Mouse (Mus musculus) gastrocnemius, adult 2 months (tissue): ENCODE results near the gene Tnfsf8. TPM values are rescaled to one million over a fixed set of nuclear protein-coding genes. Genes with fewer than 3 reads are reported as not detected.

ENCODE experiments used
- DNase-seq: peaks from one replicate; pipeline ENCODE4 v3.0.0; 2022
- H3K27ac ChIP-seq: fragments of 200-600 bp; 2 replicates; pipeline ENCODE4 v1.8.1; 2022; ENCODE audit warnings: mild to moderate bottlenecking
- H3K4me3 ChIP-seq: fragments of 200-600 bp; 2 replicates; pipeline ENCODE4 v1.8.1; 2022; ENCODE audit warnings: mild to moderate bottlenecking, moderate library complexity
- CTCF ChIP-seq: fragments of 200-600 bp; IDR thresholded peaks from 2 replicates; pipeline ENCODE4 v1.8.1; 2022; ENCODE audit warnings: antibody characterized with exemption, mild to moderate bottlenecking, moderate library complexity
- intact Hi-C: fragments of 180-260 bp; cut with DNase I; formaldehyde crosslinking; loops from one replicate; pipeline ENCODE4 v1.15.1; 2025
- total RNA-seq, 2 experiments: library from RNA; stranded (reverse); gene quantifications; 2 replicates each; pipeline ENCODE4 v1.2.3; 2021

The Tnfsf8 gene
- total RNA-seq, 2 experiments from 2014 or later: not detected

DNA sequence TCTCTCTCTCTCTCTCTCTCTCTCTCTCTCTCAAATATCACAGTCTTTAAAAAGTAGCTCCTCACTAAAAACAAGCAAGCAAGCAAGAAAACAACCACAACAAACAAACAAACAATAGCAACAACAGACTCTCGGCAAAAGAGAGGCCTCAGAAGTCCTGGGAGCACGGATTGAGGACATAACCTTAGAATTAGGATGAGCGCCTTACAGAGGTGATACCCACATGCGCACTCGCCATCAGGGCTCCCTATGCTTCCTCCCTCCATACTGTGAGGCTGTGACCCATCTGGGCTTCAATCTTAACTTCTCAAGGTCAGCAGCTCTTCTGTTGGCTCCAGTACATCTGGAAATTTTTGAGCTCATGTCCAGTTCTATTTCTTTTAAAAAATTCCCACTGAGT lies 911 bp downstream of the Tnfsf8 start:
- H3K27ac ChIP-seq: no peak overlapping the region
- TF ChIP-seq CTCF: no peak
- DNase-seq: no peak
- H3K4me3 ChIP-seq: no peak overlapping the region
- intact Hi-C loops: no loop called here

- no peak for DNase-seq
- no peak overlapping the region for H3K4me3 ChIP-seq
- no peak for TF ChIP-seq CTCF
- intact Hi-C loops: no loop called here
- no peak overlapping the region for H3K27ac ChIP-seq
Observed at GRCm38 (mm10) chr4:63859785-63860203, 1.4 kb downstream of the Tnfsf8 start.

DNA sequence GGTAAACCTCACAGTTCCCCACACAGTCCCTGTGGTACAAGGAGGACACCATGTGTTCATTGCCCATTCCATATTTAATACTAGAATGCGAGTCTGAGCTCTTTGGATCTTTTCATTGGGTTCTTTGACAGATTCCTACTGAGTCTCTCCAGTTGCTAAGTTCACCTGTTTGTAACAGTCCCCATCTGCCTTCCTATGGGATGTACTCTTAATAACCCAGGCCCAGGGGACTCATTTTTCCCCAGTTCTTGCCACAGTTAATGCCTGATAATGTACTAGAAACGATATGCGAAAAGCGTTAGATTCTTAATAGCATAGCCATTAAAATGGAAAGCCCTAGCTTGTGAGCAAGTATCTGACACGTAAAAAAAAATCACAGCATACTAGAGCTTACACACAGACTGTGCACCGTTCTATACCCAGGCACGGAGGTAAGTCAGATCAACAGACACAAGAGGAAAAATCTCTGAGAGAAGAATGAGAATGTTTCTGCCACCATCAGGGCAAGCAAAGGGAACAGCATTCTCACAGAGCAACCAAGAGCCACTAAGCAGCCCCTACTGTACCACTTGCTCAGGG lies 2.4 kb downstream of the Tnfsf8 start:
- no peak for DNase-seq
- Histone ChIP-seq H3K27ac (no peak overlapping the region), H3K4me3 (no peak overlapping the region)
- no peak for TF ChIP-seq CTCF
- intact Hi-C loops: no loop called here

DNA sequence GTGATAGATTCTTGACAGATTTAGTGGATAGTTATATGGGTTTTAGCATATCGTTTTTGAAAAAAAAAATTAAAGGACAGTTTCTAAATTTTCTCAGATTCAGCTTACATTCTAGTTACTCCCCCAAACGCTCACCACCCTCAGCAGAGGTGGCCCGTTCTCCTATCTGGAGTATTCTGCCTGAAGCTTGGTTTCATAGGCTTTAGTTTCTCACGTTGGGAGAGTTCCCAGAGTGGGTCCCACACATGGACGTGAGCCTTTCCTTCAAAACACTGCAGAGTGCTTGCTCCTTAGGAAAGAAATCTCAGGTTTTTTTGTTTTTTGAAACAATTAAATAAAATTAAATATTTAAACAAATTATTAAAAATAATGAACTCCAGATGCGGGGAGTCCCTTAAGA lies 4.4 kb downstream of the Tnfsf8 start:
- TF ChIP-seq CTCF: no peak
- Histone ChIP-seq H3K27ac (no peak overlapping the region), H3K4me3 (no peak overlapping the region)
- no peak for DNase-seq
- intact Hi-C loops: no loop called here

DNA sequence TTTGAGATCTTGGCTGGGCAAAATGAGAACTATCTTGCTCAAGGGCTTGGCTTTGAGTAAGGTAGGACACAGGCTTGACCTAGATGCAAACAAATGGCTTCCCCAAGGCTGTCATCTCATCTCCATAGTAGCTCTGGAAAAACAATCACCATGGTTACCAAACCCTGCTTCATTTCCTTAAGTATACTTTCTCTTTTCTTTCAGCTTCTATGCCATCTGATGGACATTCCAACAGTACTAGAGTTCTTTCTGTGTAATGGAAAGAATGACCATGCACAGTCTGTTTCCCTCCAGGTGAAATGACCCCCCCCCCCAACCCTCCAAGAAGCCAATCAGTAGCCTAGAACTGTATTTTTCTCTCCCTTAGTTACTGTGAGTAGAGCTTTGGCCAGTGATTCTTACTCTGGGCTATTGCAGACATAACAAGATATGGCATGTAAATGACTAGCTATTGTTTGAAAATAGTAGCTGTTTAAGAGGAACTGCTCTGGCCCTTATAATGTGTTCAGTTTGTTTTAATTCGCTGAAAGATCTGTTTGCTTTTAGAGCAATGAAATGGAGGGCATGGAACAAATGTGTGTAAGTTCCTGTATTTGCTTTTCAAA lies 7.3 kb downstream of the Tnfsf8 start:
- Histone ChIP-seq H3K27ac (no peak overlapping the region), H3K4me3 (no peak overlapping the region)
- intact Hi-C loops: no loop called here
- no peak for TF ChIP-seq CTCF
- no peak for DNase-seq

DNA sequence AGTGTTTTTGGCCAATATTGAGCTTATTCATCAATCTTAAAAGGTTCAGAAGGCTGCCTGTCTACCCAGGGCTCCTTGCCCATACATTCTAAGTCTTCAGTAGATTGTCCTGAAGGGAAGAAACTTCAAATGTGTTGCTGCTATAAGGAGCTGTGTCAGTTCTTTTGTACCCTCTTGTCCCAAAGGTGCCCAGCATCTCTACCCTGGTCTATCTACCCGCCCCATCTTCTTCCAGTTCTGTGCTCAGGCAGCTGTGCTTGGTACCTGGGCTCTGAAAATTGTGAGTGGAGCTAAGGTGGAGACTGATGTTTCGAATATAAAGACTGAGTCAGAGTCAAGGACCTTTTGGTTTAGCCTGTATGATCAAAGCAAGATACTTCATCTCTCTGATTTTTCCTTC lies 11.1 kb downstream of the Tnfsf8 start:
- Histone ChIP-seq H3K4me3 (no peak overlapping the region), H3K27ac (no peak overlapping the region)
- intact Hi-C loops: no loop called here
- no peak for DNase-seq
- no peak for TF ChIP-seq CTCF

DNA sequence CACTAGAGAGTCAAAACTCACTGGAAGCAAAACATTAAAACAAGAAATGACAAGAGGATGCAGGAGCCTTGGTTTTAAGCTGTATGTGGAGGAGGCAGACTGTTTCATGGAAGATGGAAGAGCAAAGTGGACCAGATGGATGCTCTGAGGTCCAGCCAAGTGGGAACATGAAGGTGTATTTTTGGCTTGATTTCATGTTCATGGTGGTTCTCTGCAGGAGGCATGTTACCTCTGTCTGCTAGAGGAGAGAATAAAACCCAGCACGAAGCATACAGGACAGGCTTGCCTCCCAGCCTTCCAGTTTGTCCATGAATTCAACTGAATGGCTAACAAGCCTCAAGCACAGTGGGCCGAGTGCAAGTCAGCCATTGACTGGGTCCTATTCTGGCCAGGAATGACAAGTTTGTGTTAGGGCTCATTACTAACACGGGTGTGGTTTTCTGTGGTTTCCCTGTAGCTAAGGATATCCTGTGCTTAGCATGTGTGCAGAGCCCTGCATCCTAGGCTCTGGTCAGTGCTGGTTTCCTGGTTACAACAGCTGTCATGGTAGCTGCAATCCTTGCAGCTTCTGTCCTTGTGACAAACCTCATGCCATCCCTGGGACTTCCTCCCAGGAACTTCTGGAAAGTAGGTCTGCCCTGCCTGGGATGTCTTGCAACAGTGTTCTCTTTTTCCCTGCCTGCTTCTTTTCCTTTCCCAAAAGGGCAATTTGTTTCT lies 14.1 kb downstream of the Tnfsf8 start:
- Histone ChIP-seq H3K4me3 (no peak overlapping the region), H3K27ac (no peak overlapping the region)
- no peak for TF ChIP-seq CTCF
- no peak for DNase-seq
- intact Hi-C loops: loop anchor here (10.0 kb wide), 1 partner anchor 222 kb away; the partner anchor contains the start of gene Tex48

DNA sequence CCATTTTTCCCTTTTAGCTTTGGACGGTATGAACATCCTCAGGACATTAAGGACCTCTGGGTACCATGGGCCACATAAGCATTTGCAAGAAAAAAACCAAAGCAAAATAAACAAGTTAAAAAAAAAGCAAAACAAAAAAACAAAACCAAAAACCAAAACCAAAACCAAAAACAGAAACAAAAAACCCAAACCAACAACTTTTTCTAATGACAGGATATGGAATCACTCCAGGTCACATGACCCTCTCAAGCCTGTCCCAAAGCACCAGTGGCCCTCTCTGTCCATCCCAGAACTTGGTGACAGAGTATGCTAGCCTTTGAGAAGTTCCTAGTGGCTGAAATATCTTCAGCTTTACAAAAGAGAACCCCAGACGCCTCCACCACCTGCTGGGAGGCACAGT lies 15.4 kb downstream of the Tnfsf8 start:
- intact Hi-C loops: loop anchor here (2.0 to 10.0 kb wide), 2 partner anchors 221 to 429 kb away; partner anchors contain the start of gene Tex48
- DNase-seq: no peak
- Histone ChIP-seq H3K4me3 (no peak overlapping the region), H3K27ac (no peak overlapping the region)
- TF ChIP-seq CTCF: no peak

GRCm38 (mm10) chr4:63843924-63844323 lies 17.2 kb downstream of the Tnfsf8 start:
- Histone ChIP-seq H3K4me3 (no peak overlapping the region), H3K27ac (no peak overlapping the region)
- peak; percentile 22 for DNase-seq
- intact Hi-C loops: loop anchor here (2.0 to 10.0 kb wide), 4 partner anchors 157 to 427 kb away; partner anchors contain the start of gene Tex48
- TF ChIP-seq CTCF: peak; percentile 74

DNA sequence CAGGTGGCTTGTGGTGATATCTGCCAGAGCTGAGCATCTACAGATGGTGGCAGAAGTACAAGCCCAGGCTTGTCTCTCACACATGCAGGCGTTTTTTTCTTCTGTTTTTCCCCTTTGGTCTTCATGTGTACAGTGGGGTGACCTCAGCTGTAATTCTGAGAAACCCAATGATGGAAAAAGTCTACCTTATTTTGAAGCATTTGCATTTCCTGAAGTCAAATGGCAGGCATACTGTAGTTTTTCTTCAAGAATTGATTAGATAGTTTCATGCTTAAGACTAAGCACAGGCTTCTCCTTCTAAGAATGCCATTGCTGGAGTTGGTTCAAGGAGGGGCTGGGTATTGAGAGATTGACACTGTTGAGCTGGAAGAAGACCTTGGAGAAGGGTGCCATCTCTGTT lies 18.9 kb downstream of the Tnfsf8 start:
- Histone ChIP-seq H3K4me3 (no peak overlapping the region), H3K27ac (no peak overlapping the region)
- intact Hi-C loops: loop anchor here (5.0 to 10.0 kb wide), 3 partner anchors 155 to 335 kb away; partner anchors contain the start of gene Tex48
- no peak for TF ChIP-seq CTCF
- DNase-seq: no peak

DNA sequence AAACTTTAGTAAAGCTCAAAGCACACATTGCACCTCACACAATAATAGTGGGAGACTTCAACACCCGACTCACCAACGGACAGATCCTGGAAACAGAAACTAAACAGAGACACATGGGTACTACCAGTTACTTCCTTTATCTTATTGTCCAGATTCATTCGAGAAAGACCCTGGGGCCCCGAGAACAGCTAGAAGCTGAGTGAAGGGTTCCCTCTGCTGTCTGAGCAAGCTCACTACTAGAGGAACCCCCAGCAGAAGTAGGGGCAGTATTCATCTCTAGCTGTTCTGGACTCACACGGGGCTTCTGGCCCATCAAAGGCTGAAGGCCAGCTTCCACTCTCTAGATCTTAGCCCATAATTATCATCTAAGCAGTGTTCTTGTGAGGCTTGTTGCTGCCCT lies 20.7 kb downstream of the Tnfsf8 start:
- DNase-seq: no peak
- Histone ChIP-seq H3K4me3 (no peak overlapping the region), H3K27ac (no peak overlapping the region)
- TF ChIP-seq CTCF: peak; percentile 45
- intact Hi-C loops: loop anchor here (5.0 to 10.0 kb wide), 3 partner anchors 153 to 333 kb away; partner anchors contain the start of gene Tex48

DNA sequence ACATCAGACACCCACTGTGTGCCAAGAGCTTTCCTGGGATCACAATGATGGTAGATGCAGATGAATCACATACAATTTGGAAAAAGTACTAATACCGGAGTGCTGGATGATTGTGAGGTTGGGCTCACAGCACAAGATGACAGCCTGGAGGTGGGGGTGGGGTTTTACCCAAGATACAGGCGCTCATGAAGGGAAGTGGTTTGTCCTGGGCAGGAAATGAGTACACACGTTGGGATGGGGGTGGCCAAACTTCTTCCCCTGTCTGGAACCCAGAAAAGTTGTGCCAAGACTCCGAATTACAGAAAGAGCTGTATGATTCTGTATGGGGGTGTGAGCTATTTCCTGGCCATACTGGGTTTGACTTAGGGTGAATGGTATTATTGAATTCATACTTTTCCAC lies 38.0 kb downstream of the Tnfsf8 start:
- intact Hi-C loops: no loop called here
- Histone ChIP-seq H3K4me3 (no peak overlapping the region), H3K27ac (no peak overlapping the region)
- TF ChIP-seq CTCF: no peak
- DNase-seq: no peak

DNA sequence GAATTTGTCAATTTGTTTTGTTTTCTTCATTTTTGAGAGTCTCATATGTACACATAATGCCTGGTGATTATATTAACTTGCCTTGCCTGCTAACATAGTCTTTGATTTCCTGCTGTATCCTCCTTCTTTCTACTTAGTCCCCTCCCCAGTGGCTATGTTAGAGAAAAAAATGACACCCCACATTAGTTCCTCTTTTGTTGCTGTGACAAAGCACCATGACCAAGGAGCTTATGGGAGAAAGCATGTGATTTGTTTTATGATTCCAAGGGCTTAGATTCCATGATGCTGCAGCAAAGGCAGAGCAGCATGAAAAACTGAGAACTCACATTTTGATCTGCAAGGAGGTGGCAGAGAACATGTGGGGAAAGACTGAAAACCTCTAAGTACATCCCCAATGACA lies 43.6 kb downstream of the Tnfsf8 start:
- TF ChIP-seq CTCF: no peak
- H3K4me3 ChIP-seq: no peak overlapping the region
- no peak for DNase-seq
- no peak overlapping the region for H3K27ac ChIP-seq
- intact Hi-C loops: no loop called here
